Mouse (Mus musculus) right cerebral cortex, adult 2 months (tissue): ENCODE measurements at regions not wholly inside any gene's neighbourhood (a gene's known extent, or its start where the extent isn't known, plus 50 kb on each side); places are given as distances from the start of the nearest gene placed in this dataset.

ENCODE experiments used
- DNase-seq, 2 experiments: peaks; one replicate each; pipeline ENCODE4 v3.0.0; 2021 to 2022; ENCODE audit warnings: low spot score in 2 of 2

- DNase-seq = no peak
These were observed 207.7 kb downstream of the Kcnj2 start for GRCm38 (mm10) chr11:111273651-111274050.

- DNase-seq = no peak
These were observed 214.8 kb downstream of the Kcnj2 start for GRCm38 (mm10) chr11:111280769-111281168.

- peak in 1 of 2 experiments; percentile 26 for DNase-seq
These were observed 215.5 kb downstream of the Kcnj2 start for GRCm38 (mm10) chr11:111281237-111282160.

- no peak for DNase-seq
These were observed 216.3 kb downstream of the Kcnj2 start for GRCm38 (mm10) chr11:111282283-111282682.

GRCm38 (mm10) chr11:111290537-111290936 is 224.6 kb downstream of the Kcnj2 start:
- DNase-seq = no peak

- DNase-seq = no peak
These were observed 230.4 kb downstream of the Kcnj2 start for GRCm38 (mm10) chr11:111296309-111296721.

- DNase-seq = no peak
These were observed 246.8 kb downstream of the Kcnj2 start for GRCm38 (mm10) chr11:111312802-111313201.

GRCm38 (mm10) chr11:111313566-111313965 is 247.6 kb downstream of the Kcnj2 start:
- no peak for DNase-seq

GRCm38 (mm10) chr11:111321576-111321975 is 255.6 kb downstream of the Kcnj2 start:
- no peak for DNase-seq

GRCm38 (mm10) chr11:111324453-111325010 is 258.6 kb downstream of the Kcnj2 start:
- DNase-seq = no peak

- no peak for DNase-seq
These were observed 261.0 kb downstream of the Kcnj2 start for GRCm38 (mm10) chr11:111326915-111327314.

GRCm38 (mm10) chr11:111328258-111328657 is 262.3 kb downstream of the Kcnj2 start:
- no peak for DNase-seq

- no peak for DNase-seq
These were observed 265.6 kb downstream of the Kcnj2 start for GRCm38 (mm10) chr11:111331592-111331991.

GRCm38 (mm10) chr11:111333021-111333420 is 267.1 kb downstream of the Kcnj2 start:
- peak; percentile 9 for DNase-seq

- no peak for DNase-seq
These were observed 281.6 kb downstream of the Kcnj2 start for GRCm38 (mm10) chr11:111347562-111347961.

GRCm38 (mm10) chr11:111350028-111350427 is 284.1 kb downstream of the Kcnj2 start:
- no peak for DNase-seq

GRCm38 (mm10) chr11:111363363-111363762 is 297.4 kb downstream of the Kcnj2 start:
- DNase-seq = no peak

- DNase-seq = no peak
These were observed 311.2 kb downstream of the Kcnj2 start for GRCm38 (mm10) chr11:111377165-111377564.

- no peak for DNase-seq
These were observed 313.9 kb downstream of the Kcnj2 start for GRCm38 (mm10) chr11:111379842-111380241.

- no peak for DNase-seq
These were observed 332.7 kb downstream of the Kcnj2 start for GRCm38 (mm10) chr11:111398706-111399105.

- no peak for DNase-seq
These were observed 343.3 kb downstream of the Kcnj2 start for GRCm38 (mm10) chr11:111409266-111409665.

GRCm38 (mm10) chr11:111424871-111425270 is 358.9 kb downstream of the Kcnj2 start:
- DNase-seq = no peak

GRCm38 (mm10) chr11:111426715-111427114 is 360.8 kb downstream of the Kcnj2 start:
- no peak for DNase-seq
